Mouse (Mus musculus) forebrain, embryonic 16.5 days (tissue): ENCODE results near the gene Fgf7. TPM values are rescaled to one million over a fixed set of nuclear protein-coding genes. Genes with fewer than 3 reads are reported as not detected.

Experiments used
- ATAC-seq: fragments of 200-750 bp; cut with Nextera tagmentation; 2 replicates; pipeline ENCODE4 v1.8.0; 2017; ENCODE audit warnings: mild to moderate bottlenecking, moderate library complexity
- H3K27ac ChIP-seq: fragments of 300-500 bp; sonication (generic); 2 replicates; pipeline ENCODE4 v1.5.1; 2014; ENCODE audit warnings: low read length, control low read depth
- H3K27me3 ChIP-seq: fragments of 300-500 bp; sonication (generic); replicated peaks from 2 replicates; pipeline ENCODE4 v1.6.1; 2014; ENCODE audit warnings: low read length; ENCODE audit not compliant: control insufficient read depth, insufficient read depth
- H3K36me3 ChIP-seq: fragments of 300-500 bp; sonication (generic); 2 replicates; pipeline ENCODE4 v1.6.1; 2014; ENCODE audit not compliant: control insufficient read depth, insufficient read depth
- H3K4me1 ChIP-seq: fragments of 300-500 bp; sonication (generic); replicated peaks from 2 replicates; pipeline ENCODE4 v1.6.1; 2014; ENCODE audit warnings: low read length; ENCODE audit not compliant: control insufficient read depth, insufficient read depth
- H3K4me2 ChIP-seq: fragments of 300-500 bp; sonication (generic); 2 replicates; pipeline ENCODE4 v1.6.1; 2014; ENCODE audit warnings: mild to moderate bottlenecking, low read length, control low read depth
- H3K4me3 ChIP-seq: fragments of 300-500 bp; sonication (generic); replicated peaks from 2 replicates; pipeline ENCODE4 v1.5.1; 2014; ENCODE audit warnings: mild to moderate bottlenecking, low read length, control low read depth
- H3K9ac ChIP-seq: fragments of 300-500 bp; sonication (generic); replicated peaks from 2 replicates; pipeline ENCODE4 v1.6.1; 2014; ENCODE audit warnings: low read depth, low read length, control low read depth
- H3K9me3 ChIP-seq: fragments of 300-500 bp; sonication (generic); 2 replicates; pipeline ENCODE4 v1.6.1; 2016; ENCODE audit warnings: low read length; ENCODE audit not compliant: control insufficient read depth
- WGBS: fragments of 180-500 bp; shearing (Covaris S2); extraction: QIAGEN DNeasy Blood & Tissue Kit; methylation state at CpG from one replicate; pipeline ENCODE4 v1.1.7; 2014; 5-methylcytosine and 5-hydroxymethylcytosine counted together
- polyA plus RNA-seq: library from polyadenylated mRNA; unstranded; fragments of >200 nt; fragmentation: Nextera tagmentation; extraction: Ambion mirVana; gene quantifications from 2 replicates; pipeline ENCODE4 v1.2.1, GENCODE M21; 2015

The Fgf7 gene
- polyA plus RNA-seq: 0.65 and 0.77 TPM in 2 replicates

- peak; percentile 83 for ATAC-seq
- no peaks in the 10 kb centered on the region for H3K36me3 ChIP-seq
- H3K4me2 ChIP-seq: peak within 1 kb of the TSS; percentile 8; the same call in 1 of the 2 replicates
- no peak within 1 kb of the TSS for H3K9ac ChIP-seq
- WGBS: 28% methylated on average over 15 of the region's 15 CpGs
- H3K27ac ChIP-seq: no peak within 1 kb of the TSS
- H3K27me3 ChIP-seq: no peaks in the 10 kb centered on the region
- no peaks in the 10 kb centered on the region for H3K9me3 ChIP-seq
- 0 out of 2 replicates have a peak, but pooled peaks cover 4% of the 10 kb centered on the region for H3K4me1 ChIP-seq
- no peak within 1 kb of the TSS for H3K4me3 ChIP-seq
Observed at GRCm38 (mm10) chr2:126034379-126035005, at the start of gene Fgf7. TSS of gene Fgf7 (plus strand) at chr2:126034658.

- Histone ChIP-seq H3K36me3 (no peaks in the 10 kb centered on the region), H3K4me3 (no peak overlapping the region), H3K27me3 (no peaks in the 10 kb centered on the region), H3K9ac (no peak overlapping the region), H3K4me2 (no peak overlapping the region), H3K4me1 (no peaks in the 10 kb centered on the region), H3K27ac (no peak overlapping the region), H3K9me3 (no peaks in the 10 kb centered on the region)
- no peak for ATAC-seq
- 77% methylated on average over 5 of the region's 5 CpGs for WGBS
Observed at GRCm38 (mm10) chr2:126002291-126002690, 32.2 kb upstream of the Fgf7 start.

GRCm38 (mm10) chr2:126006088-126006487, 28.4 kb upstream of the Fgf7 start:
- no peaks in the 10 kb centered on the region for H3K9me3 ChIP-seq
- no peak overlapping the region for H3K4me2 ChIP-seq
- ATAC-seq: peak; percentile 75
- no peaks in the 10 kb centered on the region for H3K36me3 ChIP-seq
- 45% methylated on average over 3 of the region's 3 CpGs for WGBS
- no peak overlapping the region for H3K9ac ChIP-seq
- no peak overlapping the region for H3K27ac ChIP-seq
- H3K27me3 ChIP-seq: no peaks in the 10 kb centered on the region
- H3K4me3 ChIP-seq: no peak overlapping the region
- H3K4me1 ChIP-seq: no peaks in the 10 kb centered on the region

- H3K27me3 ChIP-seq: no peaks in the 10 kb centered on the region
- H3K36me3 ChIP-seq: no peaks in the 10 kb centered on the region
- no peak overlapping the region for H3K4me2 ChIP-seq
- H3K9ac ChIP-seq: no peak overlapping the region
- ATAC-seq: no peak
- no peak overlapping the region for H3K4me3 ChIP-seq
- WGBS: 86% methylated on average over 2 of the region's 2 CpGs
- H3K27ac ChIP-seq: no peak overlapping the region
- no peaks in the 10 kb centered on the region for H3K4me1 ChIP-seq
- H3K9me3 ChIP-seq: no peaks in the 10 kb centered on the region
Observed at GRCm38 (mm10) chr2:126006742-126007141, 27.7 kb upstream of the Fgf7 start.

GRCm38 (mm10) chr2:126014989-126015710, 19.3 kb upstream of the Fgf7 start:
- peak; percentile 79 for ATAC-seq
- no peak overlapping the region for H3K27ac ChIP-seq
- no peaks in the 10 kb centered on the region for H3K27me3 ChIP-seq
- H3K4me3 ChIP-seq: no peak overlapping the region
- H3K4me1 ChIP-seq: no peaks in the 10 kb centered on the region
- H3K4me2 ChIP-seq: no peak overlapping the region
- H3K36me3 ChIP-seq: no peaks in the 10 kb centered on the region
- H3K9me3 ChIP-seq: no peaks in the 10 kb centered on the region
- H3K9ac ChIP-seq: no peak overlapping the region
- WGBS: 13% methylated on average over 12 of the region's 12 CpGs

- Histone ChIP-seq H3K27ac (no peak overlapping the region), H3K27me3 (no peaks in the 10 kb centered on the region), H3K9ac (no peak overlapping the region), H3K36me3 (no peaks in the 10 kb centered on the region), H3K4me3 (no peak overlapping the region), H3K9me3 (no peaks in the 10 kb centered on the region), H3K4me1 (no peaks in the 10 kb centered on the region), H3K4me2 (no peak overlapping the region)
- 1% methylated on average over 3 of the region's 3 CpGs for WGBS
- peak; percentile 86 for ATAC-seq
Observed at GRCm38 (mm10) chr2:126015763-126016473, 18.5 kb upstream of the Fgf7 start.

- no peaks in the 10 kb centered on the region for H3K27me3 ChIP-seq
Observed at GRCm38 (mm10) chr2:126031186-126031900, 3.1 kb upstream of the Fgf7 start.

GRCm38 (mm10) chr2:126033114-126033972, 1.1 kb upstream of the Fgf7 start:
- 84% methylated on average over 8 of the region's 8 CpGs for WGBS

More at GRCm38 (mm10) chr2:126031186-126031900, 3.1 kb upstream of the Fgf7 start:
- Histone ChIP-seq H3K4me2 (no peak overlapping the region), H3K9me3 (no peaks in the 10 kb centered on the region), H3K36me3 (no peaks in the 10 kb centered on the region), H3K9ac (no peak overlapping the region), H3K4me3 (no peak overlapping the region), H3K4me1 (0 out of 2 replicates have a peak, but pooled peaks cover 4% of the 10 kb centered on the region), H3K27ac (no peak overlapping the region)
- no peak for ATAC-seq
- WGBS: 58% methylated on average over 8 of the region's 8 CpGs

More at GRCm38 (mm10) chr2:126033114-126033972, 1.1 kb upstream of the Fgf7 start:
- Histone ChIP-seq H3K9me3 (no peaks in the 10 kb centered on the region), H3K9ac (no peak overlapping the region), H3K27me3 (no peaks in the 10 kb centered on the region), H3K4me3 (no peak overlapping the region), H3K4me2 (no peak overlapping the region), H3K27ac (no peak overlapping the region), H3K4me1 (0 out of 2 replicates have a peak, but pooled peaks cover 4% of the 10 kb centered on the region), H3K36me3 (no peaks in the 10 kb centered on the region)
- peak; percentile 23; the same call in 1 of the 2 replicates for ATAC-seq
